Mouse (Mus musculus) heart, embryonic 13.5 days (tissue): ENCODE measurements around the gene Bbof1. TPM values are rescaled to one million over a fixed set of nuclear protein-coding genes. Genes with fewer than 3 reads are reported as not detected.

Experiments
- ATAC-seq: fragments of 200-750 bp; cut with Nextera tagmentation; 2 replicates; pipeline ENCODE4 v1.8.0; 2017; ENCODE audit warnings: moderate TSS enrichment; ENCODE audit not compliant: insufficient number of reproducible peaks, low FRiP score, low TSS enrichment; ENCODE audit errors: extremely low read depth
- H3K27ac ChIP-seq: fragments of 300-500 bp; sonication (generic); replicated peaks from 2 replicates; pipeline ENCODE4 v1.5.1; 2015; ENCODE audit warnings: moderate library complexity, mild to moderate bottlenecking, inconsistent platforms
- H3K27me3 ChIP-seq: fragments of 300-500 bp; sonication (generic); replicated peaks from 2 replicates; pipeline ENCODE4 v1.6.1; 2015; ENCODE audit warnings: mild to moderate bottlenecking, inconsistent platforms
- H3K36me3 ChIP-seq: fragments of 300-500 bp; sonication (generic); 2 replicates; pipeline ENCODE4 v1.6.1; 2015; ENCODE audit warnings: mild to moderate bottlenecking, inconsistent platforms
- H3K4me1 ChIP-seq: fragments of 300-500 bp; sonication (generic); 2 replicates; pipeline ENCODE4 v1.6.1; 2015; ENCODE audit warnings: inconsistent platforms
- H3K4me2 ChIP-seq: fragments of 300-500 bp; sonication (generic); 2 replicates; pipeline ENCODE4 v1.6.1; 2015; ENCODE audit warnings: inconsistent platforms, mild to moderate bottlenecking, moderate library complexity
- H3K4me3 ChIP-seq: fragments of 300-500 bp; sonication (generic); 2 replicates; pipeline ENCODE4 v1.5.1; 2015; ENCODE audit warnings: moderate library complexity, mild to moderate bottlenecking, inconsistent platforms
- H3K9ac ChIP-seq: fragments of 300-500 bp; sonication (generic); 2 replicates; pipeline ENCODE4 v1.6.1; 2015; ENCODE audit warnings: inconsistent platforms, mild to moderate bottlenecking, moderate library complexity
- H3K9me3 ChIP-seq: fragments of 300-500 bp; sonication (generic); 2 replicates; pipeline ENCODE4 v1.6.1; 2016; ENCODE audit warnings: inconsistent platforms
- WGBS: fragments of 180-500 bp; shearing (Covaris S2); methylation state at CpG from one replicate; pipeline ENCODE4 v1.1.7; 2015; ENCODE audit warnings: mixed read lengths; 5-methylcytosine and 5-hydroxymethylcytosine counted together
- polyA plus RNA-seq: library from polyadenylated mRNA; unstranded; fragments of >200 nt; fragmentation: Nextera tagmentation; extraction: Ambion mirVana; gene quantifications from 2 replicates; pipeline ENCODE4 v1.2.1, GENCODE M21; 2015

Gene Bbof1
- polyA plus RNA-seq = 0.62 and 1.6 TPM in 2 replicates

DNA sequence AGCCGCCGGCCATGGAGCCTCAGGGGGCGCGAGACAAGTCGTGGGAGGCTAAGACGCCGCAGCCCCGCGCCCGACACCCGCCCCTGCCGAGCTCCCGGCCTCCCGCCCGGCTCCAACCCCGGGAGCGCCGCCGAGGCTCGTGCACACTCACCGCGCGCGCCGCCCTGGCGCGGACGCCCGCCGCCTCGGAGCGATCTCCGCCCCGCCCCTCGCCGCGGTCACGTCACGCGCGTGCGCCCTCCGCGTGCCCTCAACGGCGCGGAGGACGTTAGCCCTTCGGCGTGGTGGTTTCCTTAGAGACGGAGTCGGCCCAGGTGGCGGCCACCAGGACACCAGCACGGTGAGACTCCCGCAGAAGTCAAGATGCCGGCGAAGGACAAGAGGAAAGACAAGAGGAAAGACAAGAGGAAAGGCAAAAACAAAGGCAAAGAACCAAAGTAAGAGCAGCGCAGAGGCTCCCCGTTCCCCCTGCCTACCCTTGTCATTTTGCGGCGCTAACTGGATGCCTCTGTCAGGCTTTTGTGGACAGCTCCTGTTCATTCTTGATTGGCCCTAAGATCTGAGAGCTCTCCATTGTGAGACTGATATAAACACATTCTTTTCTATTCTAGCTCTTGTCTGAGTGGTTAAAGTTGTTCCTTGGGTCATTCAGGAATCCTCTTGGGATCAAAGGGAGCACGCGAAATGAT, at the start of gene Bbof1, which contains the start of gene Entpd5:
TSS of gene Bbof1 (plus strand) at position 253 of the 689 bp plus-strand sequence.
TSS of gene Entpd5 (minus strand) at position 211 of the 689 bp plus-strand sequence.
- WGBS = 1% methylated on average over 57 of the region's 63 CpGs
- Histone ChIP-seq H3K9me3 (no peaks in the 10 kb centered on the region), H3K27me3 (no peaks in the 10 kb centered on the region; the same call in 1 of the 2 replicates), H3K27ac (peak within 1 kb of the TSS; percentile 91), H3K4me1 (peaks cover 12% of the 10 kb centered on the region), H3K4me2 (peak within 1 kb of the TSS; percentile 83), H3K9ac (peak within 1 kb of the TSS; percentile 90), H3K4me3 (peak within 1 kb of the TSS; percentile 91), H3K36me3 (peaks cover 5% of the 10 kb centered on the region; the same call in 1 of the 2 replicates)
- peak; percentile 92 for ATAC-seq

DNA sequence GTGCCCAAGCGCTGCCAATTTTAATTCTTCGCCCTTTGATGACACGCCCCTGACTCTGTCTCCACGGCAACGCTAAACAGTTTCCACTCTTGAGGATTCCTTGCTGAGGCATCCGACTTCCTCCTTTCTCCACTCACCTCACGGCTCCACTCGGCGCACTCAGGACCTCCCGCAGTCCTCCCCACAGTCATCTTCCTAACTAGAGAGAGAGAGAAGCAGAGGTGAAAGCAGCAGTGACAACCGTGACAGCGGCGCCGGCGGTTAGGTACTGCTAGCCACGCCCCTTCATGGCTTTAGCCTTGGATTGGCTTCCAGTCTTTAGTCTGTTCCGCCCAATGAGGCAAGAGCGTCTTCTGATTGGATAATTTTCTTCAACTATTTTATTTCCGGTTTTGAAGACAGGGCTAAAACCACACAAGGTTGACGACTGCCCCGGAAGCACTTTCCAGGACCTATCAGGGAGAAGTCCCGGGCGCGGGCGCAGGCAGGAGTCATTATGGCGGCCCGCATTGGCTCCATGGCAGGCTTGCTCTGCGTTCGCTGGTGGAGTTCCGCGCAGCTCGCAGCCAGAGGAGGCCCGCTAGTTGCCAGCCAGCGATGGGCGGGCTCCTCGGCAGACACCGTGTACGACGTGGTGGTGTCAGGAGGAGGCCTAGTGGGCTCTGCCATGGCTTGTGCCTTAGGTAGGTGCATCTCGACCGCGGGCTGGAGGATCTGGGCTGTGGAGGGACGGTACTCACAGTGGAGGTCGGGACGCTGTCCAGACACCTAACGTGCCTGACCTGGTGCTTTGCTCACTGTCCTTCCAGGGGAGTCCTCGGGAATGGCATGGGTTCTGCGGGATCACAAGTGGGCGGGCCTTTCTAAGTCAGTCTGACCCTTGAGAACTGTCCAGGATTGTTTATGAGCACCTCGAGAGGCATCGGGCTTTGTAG, 47.0 kb upstream of the Bbof1 start, which contains the start of the genes Coq6 and Fam161b:
TSS of gene Coq6 (plus strand) at position 103 of the 935 bp plus-strand sequence.
TSS of gene Fam161b (minus strand) at position 279 of the 935 bp plus-strand sequence.
- Histone ChIP-seq H3K4me1 (peaks cover 49% of the 10 kb centered on the region), H3K4me3 (peak within 1 kb of the TSS; percentile 91), H3K27ac (peak within 1 kb of the TSS; percentile 68), H3K9me3 (no peaks in the 10 kb centered on the region), H3K4me2 (peak within 1 kb of the TSS; percentile 89), H3K9ac (peak within 1 kb of the TSS; percentile 92), H3K27me3 (no peaks in the 10 kb centered on the region), H3K36me3 (peaks cover 9% of the 10 kb centered on the region)
- WGBS = under 1% methylated on average over 51 of the region's 51 CpGs
- ATAC-seq = peak; percentile 97

- H3K4me1 ChIP-seq = peaks cover 49% of the 10 kb centered on the region
- H3K4me2 ChIP-seq = peak overlapping the region; percentile 89
- ATAC-seq = no peak
- H3K27ac ChIP-seq = no peak overlapping the region
- no peaks in the 10 kb centered on the region for H3K9me3 ChIP-seq
- no peaks in the 10 kb centered on the region for H3K27me3 ChIP-seq
- peaks cover 12% of the 10 kb centered on the region for H3K36me3 ChIP-seq
- WGBS = 35% methylated on average over 2 of the region's 2 CpGs
- H3K9ac ChIP-seq = peak overlapping the region; percentile 92
- peak overlapping the region; percentile 91 for H3K4me3 ChIP-seq
Measured at GRCm38 (mm10) chr12:84362872-84363271, 46.0 kb upstream of the Bbof1 start.

DNA sequence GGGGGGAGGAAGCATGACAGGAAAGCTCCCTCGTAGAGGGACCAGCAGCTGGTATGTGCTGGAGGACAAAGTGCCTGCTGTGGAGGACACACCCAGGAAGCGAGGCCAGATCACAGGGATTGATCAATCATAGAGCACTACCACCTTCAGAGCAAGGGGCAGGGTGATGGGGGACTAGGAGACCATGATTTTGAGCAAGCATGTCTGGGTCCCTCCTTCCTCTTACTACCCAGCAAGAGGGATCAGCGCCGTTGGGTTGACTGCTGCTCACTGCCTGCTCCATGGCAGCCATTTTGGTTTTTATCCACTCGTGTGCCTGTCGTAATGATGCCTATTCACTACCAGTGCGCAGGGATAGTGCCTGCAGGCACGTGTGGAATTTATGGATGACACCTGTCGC, 44.6 kb upstream of the Bbof1 start:
- Histone ChIP-seq H3K9ac (peak overlapping the region; percentile 40; the same call in 1 of the 2 replicates), H3K4me1 (peaks cover 47% of the 10 kb centered on the region), H3K27me3 (no peaks in the 10 kb centered on the region), H3K4me2 (peak overlapping the region; percentile 89; the same call in 1 of the 2 replicates), H3K36me3 (peaks cover 26% of the 10 kb centered on the region), H3K27ac (0 out of 2 replicates have a peak overlapping the region, but pooled peaks have one; percentile 24), H3K9me3 (no peaks in the 10 kb centered on the region), H3K4me3 (no peak overlapping the region)
- ATAC-seq = no peak
- 71% methylated on average over 9 of the region's 9 CpGs for WGBS

GRCm38 (mm10) chr12:84365137-84365536, 43.7 kb upstream of the Bbof1 start:
- no peak overlapping the region for H3K9ac ChIP-seq
- H3K36me3 ChIP-seq = peaks cover 34% of the 10 kb centered on the region
- H3K27ac ChIP-seq = no peak overlapping the region
- H3K4me1 ChIP-seq = peaks cover 38% of the 10 kb centered on the region
- no peaks in the 10 kb centered on the region for H3K9me3 ChIP-seq
- 92% methylated on average over 6 of the region's 6 CpGs for WGBS
- H3K4me2 ChIP-seq = no peak overlapping the region
- no peaks in the 10 kb centered on the region for H3K27me3 ChIP-seq
- no peak overlapping the region for H3K4me3 ChIP-seq
- ATAC-seq = no peak

DNA sequence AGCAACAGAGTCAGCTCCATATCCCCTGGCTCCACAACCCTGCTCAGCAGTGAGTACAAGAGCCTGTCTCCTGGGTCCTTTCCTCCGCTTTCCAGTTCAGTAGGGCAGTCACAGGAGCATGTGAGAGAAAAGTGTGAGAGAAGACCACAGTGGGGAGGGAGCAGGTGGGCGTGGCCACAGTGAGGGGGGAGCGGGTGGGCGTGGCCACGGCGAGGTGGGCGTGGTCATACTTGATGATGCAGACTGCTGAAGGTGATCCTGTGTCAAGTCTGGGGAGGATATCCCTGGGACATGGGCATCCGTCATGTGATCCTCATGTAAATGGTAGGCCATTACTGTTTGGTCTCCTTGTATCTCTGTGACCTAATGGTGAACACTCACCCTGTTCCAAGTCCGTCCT, 41.9 kb upstream of the Bbof1 start:
- no peak for ATAC-seq
- no peak overlapping the region for H3K9ac ChIP-seq
- peaks cover 27% of the 10 kb centered on the region for H3K4me1 ChIP-seq
- H3K36me3 ChIP-seq = peaks cover 53% of the 10 kb centered on the region
- H3K4me3 ChIP-seq = no peak overlapping the region
- 66% methylated on average over 9 of the region's 9 CpGs for WGBS
- no peaks in the 10 kb centered on the region for H3K9me3 ChIP-seq
- no peak overlapping the region for H3K4me2 ChIP-seq
- no peaks in the 10 kb centered on the region for H3K27me3 ChIP-seq
- H3K27ac ChIP-seq = no peak overlapping the region

DNA sequence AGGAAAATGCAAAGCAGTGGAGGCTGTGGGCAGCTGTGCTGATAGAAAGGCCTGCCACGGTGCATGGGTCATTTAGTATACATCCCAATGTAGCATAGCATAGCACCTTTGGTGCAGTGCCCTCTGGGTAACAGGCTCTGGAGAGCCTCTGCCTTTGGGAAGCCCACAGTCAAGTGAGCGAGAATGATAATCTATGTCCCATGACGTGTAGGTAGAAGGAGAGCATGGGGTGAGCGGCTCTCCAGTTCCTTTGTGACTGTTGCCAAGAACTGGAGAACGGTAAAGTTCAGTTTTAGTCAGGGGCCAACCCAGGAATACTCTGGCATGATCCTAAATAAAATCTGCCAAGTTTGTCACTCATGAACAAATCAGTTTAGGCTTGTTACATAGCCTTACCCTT, 37.2 kb upstream of the Bbof1 start:
- peaks cover 98% of the 10 kb centered on the region for H3K36me3 ChIP-seq
- H3K4me1 ChIP-seq = peaks cover 21% of the 10 kb centered on the region
- no peak for ATAC-seq
- no peak overlapping the region for H3K4me2 ChIP-seq
- H3K27ac ChIP-seq = no peak overlapping the region
- H3K27me3 ChIP-seq = no peaks in the 10 kb centered on the region
- H3K4me3 ChIP-seq = no peak overlapping the region
- 83% methylated on average over 5 of the region's 5 CpGs for WGBS
- no peaks in the 10 kb centered on the region for H3K9me3 ChIP-seq
- no peak overlapping the region for H3K9ac ChIP-seq

- Histone ChIP-seq H3K9me3 (no peaks in the 10 kb centered on the region), H3K9ac (peak overlapping the region; percentile 62), H3K4me1 (peaks cover 21% of the 10 kb centered on the region), H3K4me3 (no peak overlapping the region), H3K36me3 (peaks cover 99% of the 10 kb centered on the region), H3K27me3 (no peaks in the 10 kb centered on the region), H3K4me2 (0 out of 2 replicates have a peak overlapping the region, but pooled peaks have one; percentile 9), H3K27ac (peak overlapping the region; percentile 78)
- WGBS = 49% methylated on average over 6 of the region's 6 CpGs
- no peak for ATAC-seq
Measured at GRCm38 (mm10) chr12:84373831-84374481, 34.9 kb upstream of the Bbof1 start.

DNA sequence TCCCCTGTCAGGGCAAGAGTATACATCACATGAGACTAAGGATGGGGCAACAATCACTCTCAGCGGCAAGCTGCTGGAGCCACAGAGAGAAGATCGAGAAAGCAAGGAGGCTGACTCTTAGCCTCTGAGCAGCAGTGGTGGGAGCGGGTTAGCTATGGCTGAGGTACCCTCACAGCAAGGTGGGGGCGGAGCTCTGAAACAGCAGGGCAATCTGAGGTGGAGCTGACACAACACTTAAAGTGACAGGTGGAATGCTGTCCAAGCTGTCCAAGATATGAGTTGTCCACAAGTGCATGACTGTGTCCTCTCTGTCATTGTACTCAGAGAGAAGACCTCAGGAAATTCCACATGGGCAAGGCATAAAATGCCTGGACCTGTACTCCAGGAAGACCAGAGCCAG, 26.5 kb upstream of the Bbof1 start:
- Histone ChIP-seq H3K4me1 (peaks cover 43% of the 10 kb centered on the region), H3K27me3 (no peaks in the 10 kb centered on the region), H3K4me2 (peak overlapping the region; percentile 53), H3K9me3 (no peaks in the 10 kb centered on the region), H3K27ac (peak overlapping the region; percentile 85), H3K4me3 (peak overlapping the region; percentile 42), H3K36me3 (peaks cover 48% of the 10 kb centered on the region), H3K9ac (peak overlapping the region; percentile 70)
- 39% methylated on average over 4 of the region's 4 CpGs for WGBS
- ATAC-seq = peak; percentile 23; the same call in 1 of the 2 replicates

DNA sequence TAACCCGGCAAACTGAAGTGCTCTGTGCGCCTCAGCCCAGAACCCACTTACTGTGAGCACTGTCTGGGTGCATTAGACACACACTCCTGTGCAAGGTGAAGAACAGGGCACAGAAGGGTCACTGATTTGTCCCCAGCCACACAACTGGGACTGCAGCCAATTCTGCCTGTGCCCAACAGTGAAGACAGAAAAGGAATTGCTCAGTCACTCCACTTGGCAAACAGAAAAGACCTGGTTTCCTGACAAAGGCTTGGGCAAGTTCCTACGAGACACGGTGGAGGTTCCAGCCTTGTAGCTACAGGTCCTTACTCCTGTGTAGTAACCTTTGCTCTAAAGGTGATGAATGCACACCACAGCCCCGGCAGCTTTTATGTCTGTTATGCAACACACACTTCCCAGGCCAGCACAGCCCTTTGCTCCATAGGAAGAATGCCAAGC, 24.2 kb upstream of the Bbof1 start:
- Histone ChIP-seq H3K4me1 (peaks cover 47% of the 10 kb centered on the region), H3K4me3 (no peak overlapping the region), H3K36me3 (peaks cover 41% of the 10 kb centered on the region; the same call in 1 of the 2 replicates), H3K9me3 (no peaks in the 10 kb centered on the region), H3K27ac (peak overlapping the region; percentile 88), H3K9ac (peak overlapping the region; percentile 56), H3K27me3 (no peaks in the 10 kb centered on the region), H3K4me2 (peak overlapping the region; percentile 27; the same call in 1 of the 2 replicates)
- ATAC-seq = peak; percentile 54; the same call in 1 of the 2 replicates
- WGBS = 26% methylated on average over 5 of the region's 5 CpGs
